Mouse (Mus musculus) adrenal gland, postnatal 36 days (tissue): Measurements from ENCODE around the gene Ppm1m. TPM values are rescaled to one million over a fixed set of nuclear protein-coding genes. Genes with fewer than 3 reads are reported as not detected.

Experiments
- DNase-seq, 2 experiments: peaks; one replicate each; pipeline ENCODE4 v3.0.0; 2021; ENCODE audit warnings: mixed read lengths in 1 of 2
- total RNA-seq, 2 experiments: library from RNA; stranded (reverse); gene quantifications; 2 replicates each; pipeline ENCODE4 v1.2.3; 2021

Gene Ppm1m
- total RNA-seq, 2 experiments from 2014 or later, result 90.8 to 117 TPM

- no peak for DNase-seq
These were observed 21.5 kb upstream of the Ppm1m start for GRCm38 (mm10) chr9:106220894-106221523.

DNA sequence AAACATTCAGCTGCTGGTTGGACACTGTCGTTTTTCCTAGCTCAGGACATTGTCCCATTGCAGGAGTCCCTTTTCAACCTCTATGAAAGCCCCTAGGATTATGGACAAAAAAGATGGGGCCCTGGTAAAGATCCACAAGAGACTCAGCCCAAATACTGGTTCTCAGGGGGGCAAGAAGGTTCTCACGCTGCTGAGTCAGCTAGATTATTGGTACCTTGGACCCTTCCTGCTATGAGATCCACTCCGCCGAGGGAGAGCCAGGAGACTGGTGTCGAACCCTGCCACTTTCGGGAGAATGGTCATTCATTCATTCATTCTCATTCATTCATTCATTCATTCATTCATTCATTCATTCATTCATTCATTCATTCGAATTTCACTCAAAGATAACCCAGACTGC lies 17.4 kb upstream of the Ppm1m start:
- DNase-seq, result no peak

GRCm38 (mm10) chr9:106215341-106216125 lies 16.0 kb upstream of the Ppm1m start:
- DNase-seq, result no peak

DNA sequence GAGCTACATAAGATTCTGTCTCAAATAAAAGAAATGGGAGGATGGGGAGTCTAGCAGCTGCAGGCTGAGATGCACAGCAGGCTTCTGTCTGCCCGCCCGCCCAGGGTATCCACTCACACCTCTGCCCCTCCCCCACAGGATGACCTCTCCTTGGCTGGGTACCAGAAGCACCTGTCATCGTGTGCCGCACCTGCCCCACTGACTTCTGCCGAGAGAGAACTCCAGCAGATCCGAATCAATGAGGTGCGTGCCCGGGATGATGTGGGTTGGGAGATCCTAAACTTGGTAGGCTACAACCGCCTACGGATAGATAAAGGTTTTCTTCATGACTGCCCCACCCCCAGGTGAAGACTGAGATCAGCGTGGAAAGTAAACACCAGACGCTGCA lies 13.0 kb upstream of the Ppm1m start:
- DNase-seq, result no peak

- DNase-seq, result peak; percentile 86 to 90
These were observed 12.4 kb upstream of the Ppm1m start for GRCm38 (mm10) chr9:106211680-106212593.

DNA sequence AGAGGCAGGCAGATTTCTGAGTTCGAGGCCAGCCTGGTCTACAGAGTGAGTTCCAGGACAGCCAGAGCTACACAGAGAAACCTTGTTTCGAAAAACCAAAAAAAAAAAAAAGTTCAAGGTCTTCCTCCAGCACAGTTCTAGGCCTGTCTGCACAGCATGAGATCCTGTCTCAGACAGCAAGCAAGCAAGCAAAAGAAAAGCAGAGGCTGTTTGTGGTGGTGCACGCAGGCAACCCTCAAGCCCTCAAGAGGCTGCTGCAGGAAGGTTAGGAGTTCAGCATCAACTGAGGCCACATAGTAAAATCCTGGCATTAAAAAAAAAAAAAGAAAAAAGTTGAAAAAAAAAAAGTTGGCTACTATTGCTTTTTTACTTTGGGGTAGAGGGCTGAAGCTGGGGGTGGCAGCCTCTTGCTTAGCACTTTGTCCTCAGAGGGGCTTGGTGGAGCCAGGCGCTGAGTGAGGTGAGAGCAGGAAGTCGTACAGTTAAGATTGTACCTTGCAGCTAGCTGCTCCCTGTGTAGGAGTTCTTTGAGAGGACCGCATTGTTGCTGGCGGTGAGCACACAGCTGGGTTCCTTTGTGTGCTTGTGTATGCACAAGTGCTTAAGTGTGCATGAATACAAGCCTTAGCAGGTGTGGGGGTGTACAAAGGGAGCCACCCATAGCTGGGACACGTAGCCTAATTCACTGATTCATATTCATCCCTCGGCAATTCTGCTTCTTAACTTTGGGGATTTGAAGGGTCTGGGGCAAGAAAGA lies 11.5 kb upstream of the Ppm1m start:
- no peak for DNase-seq

- peak in 1 of 2 experiments; percentile 48 for DNase-seq
These were observed 10.4 kb upstream of the Ppm1m start for GRCm38 (mm10) chr9:106209954-106210353.

- DNase-seq, result no peak
These were observed 8.6 kb upstream of the Ppm1m start for GRCm38 (mm10) chr9:106208181-106208580.

GRCm38 (mm10) chr9:106206515-106206914 lies 7.0 kb upstream of the Ppm1m start:
- DNase-seq, result peak; percentile 49 to 55

DNA sequence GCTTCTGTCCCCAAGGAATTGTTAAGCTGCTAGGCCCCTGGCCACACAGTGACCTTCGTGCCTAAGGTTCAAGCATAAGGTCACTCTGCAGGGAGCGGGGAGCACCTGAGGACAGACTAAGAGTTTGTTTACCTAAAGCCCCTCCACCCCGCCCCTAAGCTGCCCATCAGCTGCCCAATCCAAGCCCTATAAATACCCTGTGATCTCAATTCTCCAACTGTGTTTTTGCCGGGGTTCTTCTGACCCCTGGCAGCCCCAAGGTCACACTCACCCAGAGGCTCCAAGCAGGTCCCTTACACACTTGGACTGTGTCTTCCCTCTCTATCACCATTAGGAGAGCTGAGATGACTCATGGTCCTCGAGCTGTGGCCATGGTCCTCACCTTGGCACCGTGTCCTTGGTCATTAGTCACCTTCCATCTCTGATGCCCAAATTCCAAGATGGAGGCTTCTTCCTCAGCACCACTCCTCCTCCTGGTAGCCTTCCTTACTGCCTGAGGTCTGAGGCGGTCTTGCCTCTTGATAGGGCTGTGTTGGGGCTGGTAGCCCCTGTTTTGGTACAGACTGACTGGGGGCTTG lies 6.3 kb upstream of the Ppm1m start:
- peak; percentile 70 to 76 for DNase-seq

GRCm38 (mm10) chr9:106203990-106204851 lies 4.7 kb upstream of the Ppm1m start:
- DNase-seq, result peak; percentile 44 to 54

- DNase-seq, result peak; percentile 94 to 97
These were observed 3.5 kb upstream of the Ppm1m start, which contains the start of gene Twf2 for GRCm38 (mm10) chr9:106202819-106203636. Gene Twf2 (plus strand): TSS chr9:106203108.

DNA sequence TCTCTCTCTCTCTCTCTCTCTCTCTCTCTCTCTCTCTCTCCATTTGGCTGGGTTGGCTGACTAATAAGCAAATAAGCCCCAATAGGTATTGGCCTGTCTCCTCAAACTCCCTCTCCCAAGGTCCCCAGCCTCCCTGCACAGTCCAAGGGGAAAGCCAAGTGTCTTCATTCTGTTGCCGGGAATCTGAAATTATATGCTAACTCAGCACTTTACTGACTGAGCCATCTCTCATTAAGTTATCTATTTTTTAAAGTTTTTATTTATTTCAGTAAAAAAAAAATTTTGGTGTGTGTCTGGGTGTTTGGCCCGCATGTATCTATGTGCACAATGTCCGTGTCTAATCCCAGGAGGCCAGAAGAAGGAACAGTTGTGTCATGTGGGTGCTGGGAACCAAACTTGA lies 2.3 kb upstream of the Ppm1m start:
- DNase-seq, result no peak

DNA sequence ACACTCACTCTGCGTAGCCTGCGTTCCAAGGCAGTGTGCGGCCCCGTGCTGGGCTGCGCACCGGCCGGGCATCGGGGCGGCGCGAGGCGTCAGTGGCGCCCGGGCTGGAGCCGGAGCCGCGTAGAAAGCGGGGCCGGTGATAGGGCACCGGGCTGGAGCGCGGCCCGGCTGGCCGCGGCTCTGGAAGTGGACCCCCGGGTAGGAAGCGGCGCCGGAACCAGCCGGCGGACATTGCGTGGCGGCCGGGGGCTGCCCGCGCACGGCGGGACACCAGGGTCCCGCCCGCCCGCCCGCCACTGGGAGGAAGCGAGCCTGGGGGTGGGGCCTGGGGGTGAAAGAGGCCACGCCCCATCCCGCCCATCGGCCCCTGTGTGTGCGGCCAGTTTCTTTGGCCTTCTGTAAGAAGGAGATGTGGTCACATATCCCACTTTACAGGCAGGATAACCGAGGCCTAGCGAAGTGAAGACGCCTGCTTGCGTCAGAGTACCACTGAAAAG lies 536 bp downstream of the Ppm1m start:
- peak; percentile 88 to 94 for DNase-seq

- DNase-seq, result no peak
These were observed 1.8 kb downstream of the Ppm1m start for GRCm38 (mm10) chr9:106197732-106198131.

GRCm38 (mm10) chr9:106197081-106197713 lies 2.3 kb downstream of the Ppm1m start:
- no peak for DNase-seq

GRCm38 (mm10) chr9:106195693-106196092 lies 3.9 kb downstream of the Ppm1m start:
- DNase-seq, result no peak

GRCm38 (mm10) chr9:106193930-106194807 lies 5.4 kb downstream of the Ppm1m start:
- peak in 1 of 2 experiments; percentile 50 for DNase-seq
